Mouse (Mus musculus) common myeloid progenitor, adult 5-6 weeks (primary cell): Measurements from ENCODE around the gene Otud7a. TPM values are rescaled to one million over a fixed set of nuclear protein-coding genes. Genes with fewer than 3 reads are reported as not detected.

Experiments used
- ATAC-seq: replicated peaks from 2 replicates; pipeline ENCODE4 v1.8.0; 2016; ENCODE audit warnings: low read depth, mild to moderate bottlenecking, moderate TSS enrichment, inconsistent platforms; ENCODE audit not compliant: poor library complexity, severe bottlenecking
- total RNA-seq: library from RNA; stranded (forward); fragments of 200-1000, 187-1606 nt; gene quantifications from 2 replicates; pipeline ENCODE4 v1.2.3, GENCODE M21; 2017

Gene Otud7a
- total RNA-seq, 1 experiment from 2014 or later, result not detected

DNA sequence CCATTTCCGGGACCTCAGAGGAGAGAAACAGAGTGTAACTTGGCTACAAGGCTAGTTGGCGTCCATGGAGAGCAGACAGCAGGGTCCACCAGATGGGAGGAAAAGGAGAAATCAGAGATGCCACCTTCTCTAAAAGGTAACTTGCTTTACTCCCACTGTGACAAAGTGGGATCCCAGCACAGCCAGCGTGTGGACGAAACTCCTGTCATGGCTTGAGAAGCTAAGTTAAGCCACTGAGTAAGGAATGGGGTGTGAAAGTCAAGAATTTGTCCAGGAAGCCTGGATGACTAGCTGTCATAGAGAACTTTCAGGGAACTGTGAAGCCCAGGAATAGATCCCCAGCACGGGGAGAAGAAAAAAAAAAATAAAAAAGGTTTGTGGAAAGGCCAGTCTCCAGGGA lies 232.1 kb downstream of the Otud7a start:
- ATAC-seq, result no peak

DNA sequence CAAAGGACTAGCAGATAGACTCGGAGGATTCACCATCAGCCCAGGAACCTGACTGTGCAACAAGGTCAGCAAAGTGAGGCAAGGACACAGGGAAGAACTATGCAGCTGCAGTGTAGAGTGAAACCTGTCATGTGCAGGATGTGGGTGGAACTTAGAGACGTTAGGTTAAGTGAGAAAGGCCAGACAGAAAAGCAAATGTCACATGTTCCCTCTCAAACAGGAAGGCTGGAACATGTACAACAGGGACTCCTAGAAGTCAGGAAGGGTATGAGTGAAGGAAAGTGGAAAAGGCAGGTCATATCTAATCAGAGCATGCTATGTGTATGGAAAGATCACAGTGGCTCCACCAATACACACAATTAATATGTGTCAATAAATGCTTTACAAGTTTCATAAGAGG lies 232.6 kb downstream of the Otud7a start:
- ATAC-seq, result no peak

DNA sequence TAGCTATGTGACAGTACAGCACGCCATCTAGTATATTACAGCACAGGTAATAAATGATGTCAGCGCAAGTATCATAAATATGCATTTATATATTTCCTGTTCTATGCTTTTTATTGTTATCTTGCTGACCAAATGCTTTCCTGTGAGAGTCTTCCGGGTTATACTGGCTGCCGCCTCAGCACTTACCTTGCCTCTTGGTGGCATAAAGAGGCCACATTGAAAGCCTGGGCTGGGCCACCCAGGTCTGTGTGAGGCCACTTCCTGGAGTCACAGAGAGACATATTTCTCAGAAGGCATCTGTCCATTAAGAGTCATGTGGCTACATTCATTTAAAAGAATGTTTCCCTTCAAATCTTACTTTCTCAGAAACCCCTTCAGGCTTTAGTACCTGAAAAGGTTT lies 242.5 kb downstream of the Otud7a start:
- no peak for ATAC-seq

DNA sequence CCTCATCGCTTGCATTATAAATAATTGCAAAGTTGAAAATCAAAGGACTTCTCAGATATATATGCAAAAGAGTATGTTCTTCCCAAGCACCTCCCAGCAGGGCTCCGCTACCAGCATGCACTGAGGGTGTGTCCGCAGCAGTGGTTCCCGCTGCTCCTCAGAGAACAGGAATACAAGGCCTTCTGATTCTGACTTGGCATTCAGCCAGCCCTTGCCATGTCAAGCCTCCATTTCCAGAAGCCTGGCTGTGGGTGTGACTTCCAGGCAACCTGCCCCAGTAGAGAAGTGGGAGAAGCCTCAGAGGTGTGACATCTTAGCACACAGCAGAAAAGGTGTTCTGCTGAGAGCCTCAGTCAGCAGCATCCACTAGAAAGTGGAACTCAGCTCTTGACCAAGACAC lies 253.4 kb downstream of the Otud7a start:
- ATAC-seq, result no peak

DNA sequence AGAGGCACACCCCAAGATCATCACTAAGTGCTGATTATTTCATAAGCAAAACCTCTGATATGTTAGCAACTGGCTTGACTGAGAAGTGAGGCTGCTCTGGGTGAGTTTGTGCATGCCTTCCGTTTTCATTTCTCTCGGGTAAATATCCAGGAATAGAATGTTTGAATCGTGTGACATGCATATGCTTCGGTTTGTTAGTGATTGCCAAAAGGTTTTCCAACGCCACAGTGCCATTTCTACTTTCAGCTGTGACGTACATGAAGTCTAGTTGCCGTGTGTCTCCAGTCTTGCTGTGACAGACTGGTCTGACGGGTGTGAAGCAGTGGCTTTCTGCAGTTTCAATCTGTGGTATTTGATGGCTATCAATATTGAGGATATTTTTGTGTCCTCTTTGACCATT lies 273.4 kb downstream of the Otud7a start:
- ATAC-seq, result no peak

DNA sequence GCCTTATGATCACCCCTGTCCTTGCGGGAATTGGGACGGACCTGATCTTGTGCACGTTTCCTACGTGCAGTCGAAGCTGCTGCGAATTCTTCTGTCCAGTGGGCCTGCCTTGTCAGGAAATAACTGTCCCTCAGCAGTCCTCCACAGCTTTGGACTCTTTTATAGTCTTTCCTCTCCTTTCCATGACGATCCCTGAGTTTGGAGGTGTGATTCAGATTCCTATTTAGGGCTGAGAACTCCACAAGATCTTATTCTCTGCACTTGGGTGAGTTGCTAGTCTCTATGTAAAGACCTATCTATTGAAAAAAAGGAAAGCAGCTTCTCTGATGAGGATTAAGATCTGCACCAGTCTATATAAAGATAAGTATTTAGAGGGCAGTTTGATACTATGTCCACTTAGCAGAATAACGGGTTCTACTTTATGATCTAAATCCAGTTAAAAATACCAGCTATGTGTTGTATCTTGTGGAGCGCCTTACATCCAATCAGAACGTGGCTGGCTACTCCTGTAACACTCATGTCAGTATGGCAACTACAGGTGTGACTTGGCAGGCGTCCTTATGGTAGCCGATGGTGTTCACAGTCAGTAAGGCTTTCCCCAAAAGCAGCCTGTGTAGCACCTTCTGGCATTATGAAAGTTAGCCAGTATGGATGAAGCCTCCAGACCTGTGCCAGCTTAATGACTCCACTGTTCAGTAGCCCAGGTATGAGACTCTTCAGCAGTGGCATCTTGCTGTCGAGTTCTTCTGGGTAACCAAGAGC lies 274.8 kb downstream of the Otud7a start:
- ATAC-seq, result no peak

DNA sequence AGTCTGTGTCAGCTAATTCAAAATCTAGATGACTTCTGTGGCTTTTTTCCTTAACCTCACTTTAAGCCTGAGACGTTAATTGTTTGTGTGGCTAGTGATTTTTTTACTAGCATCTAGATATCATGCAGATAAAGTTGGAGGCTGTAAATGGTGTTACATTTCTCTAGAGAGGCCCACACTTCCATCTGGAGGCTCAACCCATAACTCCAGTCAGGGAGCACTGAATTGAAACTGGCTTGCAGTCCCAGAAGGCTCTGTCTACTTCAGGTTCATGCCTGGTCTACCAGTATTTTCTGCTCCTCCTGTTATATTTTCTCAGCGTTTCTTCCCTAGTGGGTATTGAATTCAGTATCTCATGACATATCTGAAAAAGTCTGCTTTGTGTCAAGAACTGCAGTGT lies 276.1 kb downstream of the Otud7a start:
- ATAC-seq, result no peak

DNA sequence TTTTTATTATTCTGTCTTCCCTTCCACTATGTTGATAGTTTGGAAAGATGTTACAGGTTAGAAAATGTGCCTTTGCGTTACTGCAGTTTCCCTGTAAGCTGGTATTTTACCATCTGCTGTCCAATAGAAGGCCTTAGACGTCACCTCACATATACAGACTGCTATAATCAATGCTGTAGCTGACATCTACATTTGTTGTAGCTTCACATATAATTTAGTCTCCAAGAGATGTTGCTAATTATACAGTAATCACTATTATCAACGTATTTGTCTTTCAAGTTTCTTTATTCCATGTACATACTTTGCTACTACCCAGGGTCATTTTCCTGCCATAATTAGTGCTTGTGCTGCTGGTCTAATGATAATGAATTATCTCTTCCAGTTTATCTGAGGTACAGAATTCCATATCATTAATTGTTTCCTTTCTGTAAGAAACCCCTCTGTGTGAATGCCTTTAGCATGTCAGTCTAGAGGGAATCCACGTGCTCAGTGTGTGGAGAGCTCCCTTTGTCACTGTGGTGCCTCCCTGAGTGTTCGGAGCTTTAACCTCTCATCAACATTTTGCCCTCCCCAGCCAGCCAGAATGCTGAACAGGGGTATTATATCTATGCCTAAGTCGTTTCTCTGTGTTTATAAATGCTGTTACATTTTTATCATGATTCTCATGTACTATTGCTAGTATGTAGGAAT lies 280.6 kb downstream of the Otud7a start:
- ATAC-seq, result no peak

DNA sequence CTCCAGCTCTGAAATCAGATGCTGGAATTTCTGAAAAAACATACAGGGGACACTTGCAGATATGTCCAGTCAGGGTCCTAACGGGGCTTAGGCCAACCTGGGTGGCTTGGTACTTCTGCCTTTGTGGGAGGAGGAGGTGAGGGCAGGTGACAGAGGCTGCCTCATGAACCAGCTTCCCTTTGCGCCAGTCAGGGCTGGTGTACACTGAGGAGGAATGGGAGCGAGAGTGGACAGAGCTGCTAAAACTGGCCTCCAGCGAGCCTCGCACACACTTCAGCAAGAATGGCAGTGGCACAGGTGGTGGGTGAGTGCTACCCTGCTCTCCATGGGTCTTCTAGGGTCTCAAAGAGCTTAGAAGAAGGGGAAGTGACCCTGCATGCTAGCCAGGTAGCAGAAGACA lies 285.1 kb downstream of the Otud7a start:
- ATAC-seq, result no peak

DNA sequence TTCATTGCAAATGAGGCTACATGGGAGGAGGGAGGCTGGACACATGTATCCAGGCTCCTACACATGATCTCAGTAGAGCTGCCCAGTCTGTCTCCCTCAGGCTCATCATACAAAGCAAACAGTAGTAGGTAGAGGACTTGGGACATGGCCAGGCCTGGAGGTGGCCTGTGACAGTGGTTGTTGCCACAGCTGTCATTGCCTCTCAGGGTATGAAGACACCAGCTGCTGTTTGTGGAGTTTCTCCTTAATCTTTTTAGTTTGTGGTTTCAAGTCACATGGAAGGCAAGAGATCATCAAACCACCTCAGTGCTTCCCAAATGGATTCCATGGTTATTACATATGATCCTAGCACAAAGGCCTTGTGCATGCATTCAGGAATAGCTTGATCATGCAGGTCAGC lies 285.5 kb downstream of the Otud7a start:
- ATAC-seq, result no peak

DNA sequence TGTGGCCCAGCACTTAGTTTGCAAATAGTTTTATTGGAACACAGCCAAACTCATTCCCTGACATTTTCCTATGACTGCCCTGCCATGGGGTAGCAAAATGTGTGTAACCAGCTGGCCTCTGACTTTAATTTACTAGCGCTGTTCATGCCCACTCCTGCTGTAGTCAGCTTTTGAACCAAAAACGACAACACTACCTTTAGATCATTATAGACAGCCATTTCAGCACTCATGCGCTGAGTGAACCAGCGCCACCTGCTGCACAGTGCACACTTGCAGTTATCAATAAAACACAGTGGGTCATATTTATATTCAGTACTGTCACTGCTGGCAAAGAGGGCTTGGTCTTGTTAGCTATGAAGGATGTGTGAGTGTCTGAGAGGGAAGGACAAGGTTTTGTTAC lies 293.2 kb downstream of the Otud7a start:
- 0 out of 2 replicates have a peak, but pooled peaks have one; percentile 39 for ATAC-seq

DNA sequence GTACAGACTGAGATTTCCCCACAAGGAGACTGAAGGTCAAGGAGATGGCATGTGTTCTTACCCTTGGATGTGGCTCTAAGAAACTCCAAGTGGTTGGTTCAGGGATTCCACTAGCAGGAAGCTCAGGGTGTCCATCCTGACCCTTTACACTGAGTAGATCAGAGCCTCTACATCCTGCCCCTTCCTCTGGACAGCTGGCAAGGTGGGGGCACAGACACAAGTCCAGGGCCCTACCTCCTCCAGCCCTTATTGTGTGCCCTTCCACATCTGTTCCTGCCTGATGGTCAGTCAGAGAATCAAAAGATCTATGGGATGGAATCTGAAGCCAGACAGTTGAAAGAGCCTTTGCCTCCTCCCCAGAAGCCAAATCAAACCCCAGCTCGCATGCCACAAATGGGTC lies 293.6 kb downstream of the Otud7a start:
- no peak for ATAC-seq

DNA sequence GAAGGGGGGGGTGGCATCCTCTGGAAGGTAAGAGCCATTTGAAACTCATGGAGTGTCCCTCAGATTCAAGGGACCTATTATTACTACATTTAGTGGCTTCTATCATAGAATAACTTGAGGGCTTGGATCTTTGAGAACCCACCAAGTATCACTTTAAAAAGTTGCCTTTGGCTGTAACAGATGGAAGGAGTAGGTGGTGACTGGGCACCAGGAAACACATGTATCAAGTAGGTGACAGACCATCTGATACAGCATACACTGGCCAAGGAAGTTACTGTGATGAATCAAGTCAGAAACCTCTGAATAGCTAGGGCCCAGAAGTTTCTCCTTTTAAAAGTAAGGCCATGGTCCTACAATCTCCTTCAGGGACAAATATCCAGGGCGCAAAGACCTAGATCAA lies 298.6 kb downstream of the Otud7a start:
- no peak for ATAC-seq

DNA sequence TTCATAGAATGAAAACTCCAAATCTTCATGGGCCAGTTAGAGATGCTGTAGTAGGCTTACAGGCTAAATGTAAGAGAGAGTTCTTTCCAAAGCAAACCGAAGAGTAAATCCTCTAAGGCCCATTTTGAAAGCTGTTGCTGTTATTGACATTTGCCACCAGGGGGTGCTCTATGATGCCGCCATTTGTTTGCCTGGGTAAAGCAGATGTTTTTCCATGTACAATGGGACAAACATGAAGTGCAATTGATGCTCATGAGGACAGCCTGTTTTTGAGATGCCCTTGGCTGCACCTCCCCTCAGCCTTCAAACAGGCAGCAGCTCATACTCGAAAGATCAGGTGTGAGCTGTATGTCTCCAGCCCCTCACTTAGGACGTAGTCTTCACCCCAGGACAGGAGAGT lies 307.5 kb downstream of the Otud7a start:
- peak; percentile 49; the same call in 1 of the 2 replicates for ATAC-seq

DNA sequence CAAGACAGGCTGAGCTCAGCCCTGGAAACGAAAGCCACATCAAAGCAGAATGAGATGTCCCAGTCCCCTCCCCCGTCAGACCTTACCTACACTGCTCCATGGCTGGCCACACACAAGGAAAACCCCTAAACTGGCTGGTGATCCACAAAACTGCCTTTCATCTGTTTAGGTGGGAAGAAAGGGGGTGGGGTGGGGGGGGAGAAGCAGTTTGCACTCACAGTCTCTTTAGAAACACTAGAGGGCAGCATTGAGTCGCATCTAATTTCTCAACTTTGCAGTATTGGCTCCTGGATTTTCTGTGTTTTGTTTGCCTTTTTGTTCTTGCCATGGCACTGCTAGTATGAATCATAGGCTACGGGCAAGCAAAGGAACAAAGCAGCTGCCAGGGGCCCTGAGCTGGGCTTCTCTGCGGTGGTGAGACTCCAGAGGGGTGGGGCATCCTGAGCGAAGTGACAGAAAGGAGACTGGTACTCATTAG lies 308.8 kb downstream of the Otud7a start:
- ATAC-seq, result peak; percentile 41

DNA sequence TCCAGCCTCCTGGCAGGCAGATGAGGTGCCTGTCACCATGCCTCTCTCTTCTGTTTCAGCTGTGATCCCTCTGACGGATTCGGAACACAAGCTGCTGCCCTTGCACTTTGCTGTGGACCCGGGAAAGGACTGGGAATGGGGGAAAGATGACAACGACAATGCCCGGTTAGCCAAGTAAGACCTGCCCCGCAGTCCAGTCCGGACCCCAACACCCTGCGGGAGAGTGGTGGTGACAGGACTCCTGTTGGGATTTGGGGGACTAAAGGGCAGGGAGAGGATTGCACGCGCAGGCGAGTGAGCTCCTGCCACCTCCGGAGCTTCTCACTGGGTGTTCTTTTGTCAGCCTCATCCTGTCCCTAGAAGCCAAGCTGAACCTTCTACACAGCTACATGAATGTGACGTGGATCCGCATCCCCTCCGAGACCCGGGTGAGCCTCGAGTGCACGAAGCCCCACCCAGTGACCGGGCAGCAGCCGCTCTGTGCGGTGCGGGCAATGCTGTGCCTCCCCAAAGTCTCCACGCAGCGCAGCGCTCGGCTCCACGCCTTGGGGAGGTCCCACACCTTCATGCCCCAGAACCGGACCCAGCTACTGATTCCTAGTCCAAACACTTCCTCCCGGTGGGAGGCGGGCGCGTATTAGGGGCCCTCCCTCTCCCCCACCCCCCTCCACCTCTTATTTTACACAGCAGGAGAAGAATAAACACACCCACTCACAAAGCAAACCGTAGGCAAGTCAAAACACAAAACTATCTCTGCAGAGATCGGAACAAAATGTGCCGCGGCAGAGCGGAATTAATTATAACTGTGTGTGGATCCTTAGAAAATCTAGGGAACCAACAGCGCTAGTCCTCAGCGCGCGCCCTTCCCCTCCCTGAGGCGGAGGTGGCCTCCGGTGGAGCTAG lies 310.3 kb downstream of the Otud7a start:
- ATAC-seq, result no peak

DNA sequence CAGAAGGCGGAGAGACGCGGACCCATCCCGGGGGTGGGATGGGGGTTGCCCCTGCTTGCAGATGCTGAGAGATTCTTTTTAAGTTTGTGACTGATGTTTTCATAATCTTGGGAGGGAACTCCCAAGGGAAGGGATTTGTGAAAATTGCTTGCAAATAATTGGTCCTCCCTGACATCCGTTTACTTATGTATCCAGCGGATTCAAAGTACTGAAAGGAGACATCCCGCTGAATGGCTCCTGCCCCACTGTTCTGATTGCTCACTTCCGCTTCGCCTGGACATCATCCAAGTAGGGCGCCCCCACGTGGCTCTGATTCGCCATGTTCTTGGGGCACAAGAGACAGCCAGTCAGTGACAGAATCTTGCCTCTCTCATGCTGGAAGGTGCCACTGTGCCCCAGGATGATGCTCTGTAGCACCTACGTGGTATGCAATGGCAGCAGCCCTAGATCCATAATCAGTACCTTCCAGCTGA lies 311.0 kb downstream of the Otud7a start:
- peak; percentile 78 for ATAC-seq

DNA sequence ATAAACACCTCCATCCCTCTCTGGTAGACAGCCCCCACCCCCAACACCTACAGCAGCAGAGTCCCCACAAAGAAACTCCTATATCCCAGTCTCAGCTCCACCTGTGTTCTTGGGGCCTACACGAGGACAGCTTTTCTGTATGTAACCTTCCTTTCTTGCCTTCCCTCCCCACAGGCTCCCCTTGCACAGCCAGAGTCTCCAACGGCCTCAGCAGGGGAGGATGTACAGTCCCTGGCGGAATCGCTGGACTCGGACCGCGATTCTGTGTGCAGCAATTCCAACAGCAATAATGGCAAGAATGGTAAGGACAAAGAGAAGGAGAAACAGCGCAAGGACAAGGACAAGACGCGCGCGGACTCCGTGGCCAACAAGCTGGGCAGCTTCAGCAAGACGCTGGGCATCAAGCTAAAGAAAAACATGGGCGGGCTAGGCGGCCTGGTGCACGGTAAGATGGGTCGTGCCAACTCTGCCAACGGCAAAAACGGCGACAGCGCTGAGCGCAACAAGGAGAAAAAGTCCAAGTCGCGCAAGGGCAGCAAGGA lies 312.7 kb downstream of the Otud7a start:
- ATAC-seq, result no peak

DNA sequence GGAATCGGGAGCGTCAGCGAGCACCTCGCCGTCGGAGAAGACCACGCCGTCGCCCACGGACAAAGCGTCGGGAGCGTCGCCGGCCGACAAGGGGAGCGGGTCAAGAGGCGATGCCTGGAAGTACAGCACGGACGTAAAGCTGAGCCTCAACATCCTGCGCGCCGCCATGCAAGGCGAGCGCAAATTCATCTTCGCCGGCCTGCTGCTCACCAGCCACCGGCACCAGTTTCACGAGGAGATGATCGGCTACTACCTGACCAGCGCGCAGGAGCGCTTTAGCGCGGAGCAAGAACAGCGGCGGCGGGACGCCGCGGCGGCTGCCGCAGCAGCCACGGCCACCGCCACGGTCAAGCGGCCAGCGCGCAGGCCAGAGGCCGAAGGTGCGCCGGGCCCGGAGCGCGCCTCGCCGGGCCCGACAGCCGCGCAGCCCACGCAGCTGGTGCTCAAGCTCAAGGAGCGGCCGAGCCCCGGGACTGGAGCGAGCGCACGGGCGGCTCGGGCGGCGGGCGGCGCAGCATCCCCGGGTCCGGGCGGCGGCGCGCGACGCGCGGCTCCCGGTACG lies 313.2 kb downstream of the Otud7a start:
- no peak for ATAC-seq

DNA sequence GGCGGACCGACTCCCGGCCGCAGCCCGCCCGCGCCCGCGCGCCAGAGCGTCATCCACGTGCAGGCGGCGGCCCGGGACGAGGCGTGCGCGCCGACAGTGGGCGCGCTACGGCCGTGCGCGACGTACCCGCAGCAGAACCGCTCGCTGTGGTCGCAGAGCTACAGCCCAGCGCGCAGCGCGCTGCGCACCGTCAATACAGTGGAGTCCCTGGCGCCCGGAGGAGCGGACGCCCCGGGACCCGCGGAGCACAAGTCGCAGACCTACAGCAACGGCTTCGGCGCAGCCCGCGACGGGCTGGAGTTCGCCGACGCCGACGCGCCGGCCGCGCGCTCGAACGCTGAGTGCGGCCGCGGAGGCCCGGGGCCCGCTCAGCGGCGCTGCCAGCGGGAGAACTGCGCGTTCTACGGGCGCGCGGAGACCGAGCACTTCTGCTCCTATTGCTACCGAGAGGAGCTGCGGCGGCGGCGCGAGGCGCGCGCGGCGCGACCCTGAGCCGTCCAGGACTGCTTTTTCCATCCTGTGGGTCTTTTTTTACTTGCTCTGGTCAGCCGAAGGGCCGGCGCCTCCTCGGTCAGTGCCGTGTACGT lies 313.8 kb downstream of the Otud7a start:
- ATAC-seq, result no peak
